Mouse (Mus musculus): ENCODE results near the gene Cutal. TPM values are rescaled to one million over a fixed set of nuclear protein-coding genes. Genes with fewer than 3 reads are reported as not detected.
A peak's percentile ranks its signal among the peaks of the same experiment; 100 is the strongest.

Cutal gene
- polyA plus RNA-seq, 1 experiment from 2014 or later, result not detected

DNA sequence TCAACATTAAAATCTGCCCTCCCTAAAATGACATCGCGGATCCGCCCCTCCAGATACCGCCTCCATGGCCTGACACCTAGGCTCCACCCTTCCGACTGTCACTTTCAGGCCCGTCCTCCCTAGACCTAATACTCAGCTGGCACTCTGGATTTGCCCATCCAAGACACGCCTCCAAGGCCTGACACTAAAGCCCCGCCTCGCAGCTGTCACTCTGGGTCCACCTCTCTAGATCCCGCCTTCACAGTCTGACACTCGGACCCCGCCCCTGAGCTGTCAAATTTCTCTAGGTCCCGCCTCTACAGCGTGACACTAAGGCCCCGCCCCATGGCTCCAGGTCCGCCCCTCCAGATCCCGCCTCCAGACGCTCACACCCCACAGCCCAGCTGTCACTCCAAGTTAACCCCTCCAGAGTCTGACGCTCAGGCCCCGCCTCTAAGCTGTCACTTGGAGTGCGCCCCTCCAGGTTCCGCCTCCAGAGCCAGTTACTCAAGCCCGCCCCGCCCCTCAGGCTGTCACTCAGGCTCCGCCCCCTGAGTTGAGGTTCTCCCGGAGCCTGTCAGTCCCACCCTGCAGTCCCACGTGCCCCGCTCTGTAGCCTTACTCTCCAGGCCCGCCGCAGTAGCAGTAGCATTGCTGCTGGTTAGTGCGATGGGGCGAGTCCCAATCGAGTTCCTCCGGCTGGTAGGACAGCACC lies 30.8 kb downstream of the Cutal start:
- ATAC-seq (ENCODE audit: insufficient number of reproducible peaks, low FRiP score, low TSS enrichment, low read depth), result peak; percentile 96
- Histone ChIP-seq H3K4me3 (ENCODE audit: low read depth, low read length) (peak overlapping the region; percentile 15), H3K4me2 (ENCODE audit: low read depth, severe bottlenecking) (peak overlapping the region; percentile 45), H3K9me3 (ENCODE audit: control insufficient read depth, low read length) (no peaks in the 10 kb centered on the region), H3K27me3 (ENCODE audit: control insufficient read depth, insufficient read depth, low read length) (peaks cover 7% of the 10 kb centered on the region; the same call in 1 of the 2 replicates), H3K4me1 (ENCODE audit: control insufficient read depth, insufficient read depth, low read length) (0 out of 2 replicates have a peak, but pooled peaks cover 7% of the 10 kb centered on the region), H3K9ac (ENCODE audit: low read length) (no peak overlapping the region), H3K36me3 (ENCODE audit: control insufficient read depth, insufficient read depth, low read length) (no peaks in the 10 kb centered on the region), H3K27ac (replicated peaks; ENCODE audit: low read depth, low read length) (no peak overlapping the region)
- under 1% methylated on average over 34 of the region's 34 CpGs for WGBS
- DNase-seq (ENCODE audit: low spot score), result peak; percentile 96

DNA sequence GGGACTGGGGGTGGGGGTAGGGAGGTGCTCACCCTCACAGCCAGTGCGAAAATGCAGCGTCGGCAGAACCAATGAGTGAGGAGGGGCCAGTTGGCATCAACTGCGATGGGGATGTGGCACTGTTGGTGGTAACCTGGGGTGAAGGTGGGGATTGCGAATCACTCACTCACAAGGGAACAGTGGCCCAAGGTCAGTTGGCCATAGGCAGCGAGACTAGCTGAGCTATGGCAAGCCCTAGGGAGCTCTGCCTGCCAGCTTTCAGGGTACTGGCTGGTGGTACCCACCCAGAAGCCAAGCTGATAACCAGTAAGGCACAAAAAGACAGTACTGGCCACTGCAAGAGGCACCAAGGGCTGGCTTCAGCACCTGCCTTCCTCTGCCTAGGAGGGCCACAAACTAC lies 32.2 kb downstream of the Cutal start:
- Histone ChIP-seq H3K27me3 (ENCODE audit: control insufficient read depth, insufficient read depth, low read length) (peaks cover 11% of the 10 kb centered on the region), H3K4me3 (ENCODE audit: low read depth, low read length) (no peak overlapping the region), H3K4me2 (ENCODE audit: low read depth, severe bottlenecking) (no peak overlapping the region), H3K9me3 (ENCODE audit: control insufficient read depth, low read length) (no peaks in the 10 kb centered on the region), H3K36me3 (ENCODE audit: control insufficient read depth, insufficient read depth, low read length) (no peaks in the 10 kb centered on the region), H3K4me1 (ENCODE audit: control insufficient read depth, insufficient read depth, low read length) (0 out of 2 replicates have a peak, but pooled peaks cover 7% of the 10 kb centered on the region), H3K27ac (replicated peaks; ENCODE audit: low read depth, low read length) (no peak overlapping the region), H3K9ac (ENCODE audit: low read length) (no peak overlapping the region)
- no peak for ATAC-seq (ENCODE audit: insufficient number of reproducible peaks, low FRiP score, low TSS enrichment, low read depth)
- no peak for DNase-seq (ENCODE audit: low spot score)
- 44% methylated on average over 6 of the region's 6 CpGs for WGBS

DNA sequence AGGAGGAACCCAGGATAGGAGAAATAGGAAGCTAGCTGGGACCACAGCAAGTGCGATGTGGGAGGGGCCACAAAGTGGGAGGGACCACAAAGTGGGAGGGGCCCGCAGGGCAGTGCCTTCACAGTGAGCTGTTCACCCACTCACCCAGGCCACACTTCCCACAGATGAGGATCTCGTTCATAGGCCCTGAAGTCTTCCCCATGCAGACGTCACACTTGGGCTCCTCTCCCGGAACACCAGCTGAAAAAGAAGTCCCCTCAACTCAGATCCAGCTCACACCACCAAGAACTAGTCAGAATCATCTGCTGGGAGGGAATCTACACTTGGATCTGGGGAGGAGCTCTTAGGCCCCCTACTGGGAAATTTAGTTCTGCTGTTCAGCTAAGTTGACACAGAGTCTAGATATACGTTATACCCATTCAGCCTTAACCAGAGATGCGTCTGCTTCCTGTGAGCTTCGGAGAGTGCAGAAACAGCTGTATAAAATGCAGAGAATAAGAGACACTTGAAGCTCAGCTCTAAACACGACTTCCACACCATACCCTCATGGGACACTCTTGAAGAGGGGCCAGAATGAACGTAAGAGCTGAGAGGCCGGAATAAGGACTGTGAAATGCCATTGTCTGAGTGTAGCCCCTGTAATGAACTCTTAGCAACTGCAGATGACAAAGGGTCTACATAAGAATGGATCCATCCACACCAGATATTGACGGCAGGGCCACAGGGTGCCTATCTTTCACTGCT lies 32.8 kb downstream of the Cutal start:
- DNase-seq (ENCODE audit: low spot score), result no peak
- ATAC-seq (ENCODE audit: insufficient number of reproducible peaks, low FRiP score, low TSS enrichment, low read depth), result no peak
- no peak overlapping the region for H3K4me3 ChIP-seq (ENCODE audit: low read depth, low read length)
- no peak overlapping the region for H3K9ac ChIP-seq (ENCODE audit: low read length)
- H3K4me1 ChIP-seq (ENCODE audit: control insufficient read depth, insufficient read depth, low read length), result 0 out of 2 replicates have a peak, but pooled peaks cover 7% of the 10 kb centered on the region
- WGBS, result 53% methylated on average over 12 of the region's 12 CpGs
- H3K4me2 ChIP-seq (ENCODE audit: low read depth, severe bottlenecking), result no peak overlapping the region
- H3K36me3 ChIP-seq (ENCODE audit: control insufficient read depth, insufficient read depth, low read length), result no peaks in the 10 kb centered on the region
- peaks cover 17% of the 10 kb centered on the region for H3K27me3 ChIP-seq (ENCODE audit: control insufficient read depth, insufficient read depth, low read length)
- no peak overlapping the region for H3K27ac ChIP-seq (replicated peaks; ENCODE audit: low read depth, low read length)
- no peaks in the 10 kb centered on the region for H3K9me3 ChIP-seq (ENCODE audit: control insufficient read depth, low read length)

DNA sequence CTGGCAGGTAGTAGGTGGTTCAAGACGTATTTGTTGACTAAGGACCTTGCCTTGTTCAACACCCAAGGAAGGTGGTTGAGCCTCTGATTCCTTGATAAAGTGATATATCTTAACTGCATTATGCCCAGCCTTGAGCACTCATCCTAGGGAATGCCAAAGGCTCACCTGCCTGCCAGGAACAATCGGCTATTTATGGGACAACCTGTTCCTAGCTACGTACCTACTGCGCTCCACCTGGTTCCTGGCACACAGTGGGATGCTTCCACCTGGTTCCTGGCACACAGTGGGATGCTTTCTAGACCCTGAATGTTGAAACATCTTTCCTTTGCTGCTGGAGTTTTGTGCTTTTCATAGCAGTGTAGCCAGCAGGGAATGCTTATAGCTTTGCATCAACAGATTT lies 35.5 kb downstream of the Cutal start:
- Histone ChIP-seq H3K9ac (ENCODE audit: low read length) (no peak overlapping the region), H3K36me3 (ENCODE audit: control insufficient read depth, insufficient read depth, low read length) (no peaks in the 10 kb centered on the region), H3K27ac (replicated peaks; ENCODE audit: low read depth, low read length) (no peak overlapping the region), H3K4me3 (ENCODE audit: low read depth, low read length) (no peak overlapping the region), H3K27me3 (ENCODE audit: control insufficient read depth, insufficient read depth, low read length) (peaks cover 44% of the 10 kb centered on the region), H3K4me1 (ENCODE audit: control insufficient read depth, insufficient read depth, low read length) (peaks cover 9% of the 10 kb centered on the region), H3K4me2 (ENCODE audit: low read depth, severe bottlenecking) (no peak overlapping the region), H3K9me3 (ENCODE audit: control insufficient read depth, low read length) (no peaks in the 10 kb centered on the region)
- ATAC-seq (ENCODE audit: insufficient number of reproducible peaks, low FRiP score, low TSS enrichment, low read depth), result no peak
- WGBS, result 88% methylated on average over 4 of the region's 4 CpGs
- DNase-seq (ENCODE audit: low spot score), result no peak

DNA sequence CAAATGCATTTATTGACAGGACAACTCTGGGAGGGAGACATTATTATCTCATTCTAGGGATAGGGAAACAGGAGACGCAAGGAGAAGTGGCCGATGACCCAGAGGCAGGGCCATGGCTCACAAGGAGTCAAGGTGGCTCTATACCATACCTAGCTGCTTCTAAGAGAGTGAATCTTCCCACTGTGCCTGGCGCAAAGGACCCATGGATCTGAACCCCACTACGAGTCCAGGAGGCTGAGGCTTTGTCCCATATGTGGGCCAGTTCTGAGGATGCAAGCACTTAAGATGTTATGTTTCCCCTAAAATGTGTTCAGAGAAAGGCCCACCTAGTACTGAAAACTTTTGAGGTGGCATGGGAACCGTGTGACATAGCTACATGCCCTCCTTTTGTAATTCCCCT lies 37.7 kb downstream of the Cutal start:
- no peaks in the 10 kb centered on the region for H3K9me3 ChIP-seq (ENCODE audit: control insufficient read depth, low read length)
- no peak overlapping the region for H3K27ac ChIP-seq (replicated peaks; ENCODE audit: low read depth, low read length)
- peaks cover 6% of the 10 kb centered on the region for H3K4me1 ChIP-seq (ENCODE audit: control insufficient read depth, insufficient read depth, low read length)
- DNase-seq (ENCODE audit: low spot score) (no peak), ATAC-seq (ENCODE audit: insufficient number of reproducible peaks, low FRiP score, low TSS enrichment, low read depth) (no peak)
- no peak overlapping the region for H3K4me2 ChIP-seq (ENCODE audit: low read depth, severe bottlenecking)
- H3K36me3 ChIP-seq (ENCODE audit: control insufficient read depth, insufficient read depth, low read length), result no peaks in the 10 kb centered on the region
- no peak overlapping the region for H3K4me3 ChIP-seq (ENCODE audit: low read depth, low read length)
- no peak overlapping the region for H3K9ac ChIP-seq (ENCODE audit: low read length)
- 79% methylated on average over 5 of the region's 5 CpGs for WGBS
- H3K27me3 ChIP-seq (ENCODE audit: control insufficient read depth, insufficient read depth, low read length), result peaks cover 48% of the 10 kb centered on the region

DNA sequence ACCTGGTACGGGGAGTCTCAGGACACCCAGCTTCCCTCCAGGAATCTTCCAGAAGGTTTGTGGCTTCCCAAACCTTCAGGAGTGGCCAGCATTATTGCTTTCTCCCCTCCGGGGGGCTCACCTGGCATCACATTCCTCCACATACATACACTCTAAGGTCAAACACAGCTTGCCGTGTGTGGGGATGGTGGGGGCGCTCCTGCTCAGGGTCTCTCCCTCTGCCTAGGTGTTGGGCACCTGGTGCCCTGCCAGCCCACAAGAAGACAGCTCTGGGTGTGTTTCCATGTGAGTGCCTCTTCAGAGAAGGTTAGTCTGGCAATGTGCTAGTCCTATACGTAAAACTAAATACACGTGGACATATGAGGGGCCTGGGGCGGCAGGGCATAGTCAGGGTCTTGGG lies 38.4 kb downstream of the Cutal start:
- H3K4me3 ChIP-seq (ENCODE audit: low read depth, low read length), result no peak overlapping the region
- H3K27ac ChIP-seq (replicated peaks; ENCODE audit: low read depth, low read length), result no peak overlapping the region
- WGBS, result 28% methylated on average over 7 of the region's 7 CpGs
- H3K27me3 ChIP-seq (ENCODE audit: control insufficient read depth, insufficient read depth, low read length), result peaks cover 48% of the 10 kb centered on the region
- H3K4me2 ChIP-seq (ENCODE audit: low read depth, severe bottlenecking), result peak overlapping the region; percentile 89
- H3K4me1 ChIP-seq (ENCODE audit: control insufficient read depth, insufficient read depth, low read length), result peaks cover 6% of the 10 kb centered on the region
- H3K9ac ChIP-seq (ENCODE audit: low read length), result no peak overlapping the region
- H3K36me3 ChIP-seq (ENCODE audit: control insufficient read depth, insufficient read depth, low read length), result no peaks in the 10 kb centered on the region
- H3K9me3 ChIP-seq (ENCODE audit: control insufficient read depth, low read length), result no peaks in the 10 kb centered on the region
- DNase-seq (ENCODE audit: low spot score), result no peak
- no peak for ATAC-seq (ENCODE audit: insufficient number of reproducible peaks, low FRiP score, low TSS enrichment, low read depth)

DNA sequence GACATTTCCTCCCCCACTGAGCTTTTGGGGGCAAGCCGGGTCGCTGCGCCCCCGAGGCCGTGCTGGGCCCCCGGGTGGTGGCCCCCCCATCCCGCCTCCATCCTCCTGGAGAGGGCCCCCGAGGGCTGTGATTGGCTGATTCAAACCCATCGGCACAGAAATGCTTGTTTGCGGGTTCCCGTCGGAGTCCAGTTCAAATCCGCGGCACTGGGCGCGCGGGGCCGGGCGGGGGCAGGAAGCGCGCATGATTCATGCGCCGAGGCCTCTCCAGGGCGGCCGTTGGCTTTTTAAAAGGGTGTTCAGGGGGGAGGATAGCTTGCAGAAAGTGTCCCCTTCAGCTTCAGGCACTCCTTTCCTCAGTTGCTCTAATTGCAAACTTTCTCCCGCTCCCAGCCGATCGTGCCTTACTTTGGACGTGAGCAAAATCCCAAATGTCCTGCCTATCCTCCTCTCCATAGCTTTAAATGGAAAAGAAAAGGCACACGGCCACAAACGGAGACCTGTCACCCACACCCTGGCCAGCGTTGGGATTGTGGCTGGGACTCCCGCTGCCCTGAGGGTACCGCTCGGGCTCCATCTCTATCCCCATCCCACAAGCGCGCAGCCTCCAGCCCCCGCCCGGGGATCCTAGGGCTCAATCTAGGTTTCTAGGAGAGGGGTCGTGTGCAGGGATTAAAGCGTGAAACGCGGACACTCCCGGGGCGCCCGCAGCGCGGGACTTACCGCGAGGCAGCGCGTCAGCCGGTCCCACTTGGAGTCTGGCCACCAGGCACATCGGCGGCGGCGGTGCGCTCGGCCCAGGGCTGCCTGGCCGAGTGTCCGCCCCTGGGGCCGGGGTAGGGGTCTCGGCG lies 39.2 kb downstream of the Cutal start, which contains the start of gene Phf19:
Gene Phf19 (minus strand): TSS at position 809 of the 851 bp plus-strand sequence.
- Histone ChIP-seq H3K4me2 (ENCODE audit: low read depth, severe bottlenecking) (peak within 1 kb of the TSS; percentile 89), H3K9me3 (ENCODE audit: control insufficient read depth, low read length) (no peaks in the 10 kb centered on the region), H3K27me3 (ENCODE audit: control insufficient read depth, insufficient read depth, low read length) (peaks cover 48% of the 10 kb centered on the region), H3K27ac (replicated peaks; ENCODE audit: low read depth, low read length) (no peak within 1 kb of the TSS), H3K9ac (ENCODE audit: low read length) (peak within 1 kb of the TSS; percentile 34), H3K4me1 (ENCODE audit: control insufficient read depth, insufficient read depth, low read length) (peaks cover 6% of the 10 kb centered on the region), H3K36me3 (ENCODE audit: control insufficient read depth, insufficient read depth, low read length) (no peaks in the 10 kb centered on the region), H3K4me3 (ENCODE audit: low read depth, low read length) (peak within 1 kb of the TSS; percentile 46)
- DNase-seq (ENCODE audit: low spot score), result no peak
- no peak for ATAC-seq (ENCODE audit: insufficient number of reproducible peaks, low FRiP score, low TSS enrichment, low read depth)
- WGBS, result under 1% methylated on average over 62 of the region's 64 CpGs

Data from limb, embryonic 11.5 days (tissue).